Mouse (Mus musculus): ENCODE data around the gene Il6. TPM values are rescaled to one million over a fixed set of nuclear protein-coding genes. Genes with fewer than 3 reads are reported as not detected.

Il6 gene
- total RNA-seq, 2 experiments from 2014 or later = 1.2 TPM; not detected in 1

Other genes starting within 250 kb of the Il6 start
- 86.1 and 88.4 TPM in 2 replicates for gene Tyms, start 60.5 kb downstream of the Il6 start, total RNA-seq (2014; fragmentation: Nextera tagmentation)
- gene Tyms, start 60.5 kb downstream of the Il6 start, total RNA-seq (2017) = 124 and 172 TPM in 2 replicates
- gene Garem2, start 92.0 kb downstream of the Il6 start, total RNA-seq (2014; fragmentation: Nextera tagmentation) = not detected in 2 replicates
- 0.47 TPM in 1 of 2 replicates, not detected in the other for gene Garem2, start 92.0 kb downstream of the Il6 start, total RNA-seq (2017)
- not detected in 2 replicates for gene 3110082J24Rik, start 93.0 kb downstream of the Il6 start, total RNA-seq (2014; fragmentation: Nextera tagmentation)
- not detected in 2 replicates for gene 3110082J24Rik, start 93.0 kb downstream of the Il6 start, total RNA-seq (2017)
- 116 and 125 TPM in 2 replicates for gene Hadha, start 142.0 kb downstream of the Il6 start, total RNA-seq (2014; fragmentation: Nextera tagmentation)
- 157 TPM in 2 replicates for gene Hadha, start 142.0 kb downstream of the Il6 start, total RNA-seq (2017)
- gene Hadhb, start 142.1 kb downstream of the Il6 start, total RNA-seq (2014; fragmentation: Nextera tagmentation) = 85.5 and 94.8 TPM in 2 replicates
- gene Hadhb, start 142.1 kb downstream of the Il6 start, total RNA-seq (2017) = 65.4 and 79.4 TPM in 2 replicates
- gene Adgrf3, start 192.6 kb downstream of the Il6 start, total RNA-seq (2014; fragmentation: Nextera tagmentation) = not detected in 2 replicates
- gene Adgrf3, start 192.6 kb downstream of the Il6 start, total RNA-seq (2017) = 0.34 TPM in 1 of 2 replicates, not detected in the other
- 34.1 and 40.5 TPM in 2 replicates for gene Selenoi, start 219.5 kb downstream of the Il6 start, total RNA-seq (2014; fragmentation: Nextera tagmentation)
- 90.2 and 120 TPM in 2 replicates for gene Selenoi, start 219.5 kb downstream of the Il6 start, total RNA-seq (2017)

Data from megakaryocyte-erythroid progenitor cell, adult 5-6 weeks (primary cell).